Mouse (Mus musculus) gastrocnemius, postnatal 36 days (tissue): Measurements from ENCODE around the gene Arpp21. TPM values are rescaled to one million over a fixed set of nuclear protein-coding genes. Genes with fewer than 3 reads are reported as not detected.

Experiments used
- DNase-seq, 2 experiments: peaks; one replicate each; pipeline ENCODE4 v3.0.0; 2022
- intact Hi-C: fragments of 180-260 bp; cut with DNase I; formaldehyde crosslinking; loops from one replicate; pipeline ENCODE4 v1.15.1; 2025
- total RNA-seq, 2 experiments: library from RNA; stranded (reverse); gene quantifications; 2 replicates each; pipeline ENCODE4 v1.2.3; 2021

Gene Arpp21
- total RNA-seq, 2 experiments from 2014 or later = 11.6 to 24.5 TPM

DNA sequence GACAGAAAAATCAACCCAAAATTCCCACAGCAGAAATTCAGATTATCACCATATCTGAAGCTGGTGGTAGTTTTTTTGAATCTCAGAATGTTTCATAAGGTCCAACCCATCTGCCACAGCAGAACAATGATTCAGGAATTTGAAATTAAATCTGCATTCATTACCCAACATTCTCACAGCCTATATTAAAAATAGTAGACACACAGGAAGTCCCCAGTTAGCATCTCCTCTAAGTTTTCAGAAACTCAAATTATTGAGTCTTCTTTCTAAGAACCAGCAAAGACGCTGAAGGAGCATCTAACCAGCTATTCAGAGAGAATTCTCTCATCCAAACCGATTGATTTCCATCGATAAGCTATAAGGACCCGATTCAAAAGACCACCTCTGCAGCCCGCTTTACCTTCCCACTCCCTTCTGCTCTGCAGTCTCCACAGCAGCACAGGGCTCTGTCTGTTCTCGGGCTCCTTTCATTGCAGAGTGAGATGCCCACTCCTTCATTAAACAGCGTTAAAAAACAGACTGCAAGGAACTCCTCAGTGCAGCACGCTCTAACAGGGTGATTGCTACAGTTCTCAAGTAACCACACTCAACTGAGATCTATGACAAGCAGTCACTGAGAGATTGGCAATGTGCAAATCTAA, 3.7 kb downstream of the Arpp21 start:
- DNase-seq = no peak
- intact Hi-C loops = no loop called here

DNA sequence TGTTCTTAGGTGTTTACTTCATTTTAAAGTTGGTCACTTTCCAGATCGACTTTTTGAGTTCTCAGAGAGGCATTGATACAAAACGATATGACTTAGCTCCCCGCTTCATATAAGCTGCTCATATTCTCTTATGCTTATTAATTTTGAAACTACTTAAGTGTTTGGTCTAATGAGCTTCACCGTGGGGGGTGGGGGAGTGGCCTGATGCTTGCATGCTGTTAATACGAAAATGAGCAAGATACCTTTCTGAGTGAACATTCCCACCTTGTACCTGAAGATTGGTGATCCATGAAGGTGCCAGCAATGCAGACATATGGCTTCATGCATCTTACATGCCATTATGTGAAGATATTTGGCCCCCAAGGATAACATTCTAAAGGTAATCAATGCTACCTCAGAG, 4.4 kb downstream of the Arpp21 start:
- no peak for DNase-seq
- intact Hi-C loops = no loop called here

DNA sequence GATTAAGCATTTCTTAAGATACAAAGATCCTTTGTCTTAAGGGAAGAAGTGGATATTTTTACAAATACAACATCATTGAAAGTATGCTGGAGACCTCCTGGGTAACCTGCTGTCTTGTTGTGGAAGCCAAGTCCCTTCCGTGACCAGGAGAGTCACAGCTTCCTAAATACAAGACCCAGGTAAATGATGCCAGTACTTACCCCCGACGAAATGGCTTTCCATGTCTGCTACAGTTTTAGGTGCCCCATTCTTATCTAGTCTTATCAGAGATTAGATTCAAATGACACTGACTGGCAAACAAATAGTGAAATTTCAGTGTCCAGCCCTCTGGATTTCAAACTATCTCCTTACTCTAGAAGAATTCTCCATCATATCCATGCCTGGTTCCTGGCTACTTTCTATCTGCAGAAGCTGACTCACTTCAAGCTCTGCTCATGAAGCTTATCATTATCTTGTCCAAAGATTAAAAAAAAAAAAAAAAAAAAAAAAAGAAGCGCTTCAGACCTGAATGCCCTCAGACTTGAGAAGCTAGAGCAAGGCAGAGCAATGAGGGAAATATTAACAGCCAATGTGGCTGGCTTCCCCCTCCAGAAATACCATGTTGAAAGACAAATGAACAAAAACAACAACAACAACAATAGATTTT, 4.9 kb downstream of the Arpp21 start:
- no peak for DNase-seq

DNA sequence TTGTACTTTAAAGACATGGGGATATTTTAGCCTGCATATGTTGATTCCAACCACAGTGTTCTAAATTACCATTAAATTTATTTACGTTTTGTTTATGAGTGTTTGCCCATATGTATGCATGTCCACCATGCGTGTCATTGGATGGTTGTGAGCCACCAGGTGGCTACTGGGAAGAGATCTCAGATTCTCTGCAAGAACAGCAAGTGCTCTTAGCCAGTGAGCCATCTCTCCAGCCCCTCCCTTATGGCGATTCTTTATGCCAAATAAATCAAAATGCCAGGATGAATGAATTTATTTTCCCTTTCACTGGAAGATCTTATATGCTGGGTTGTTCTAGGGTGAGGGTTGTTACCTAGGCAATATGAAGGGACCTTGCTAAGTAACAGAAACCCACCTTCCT, 7.3 kb downstream of the Arpp21 start:
- intact Hi-C loops = no loop called here
- DNase-seq = no peak

More for the DNA sequence above, 4.9 kb downstream of the Arpp21 start:
- intact Hi-C loops = no loop called here

DNA sequence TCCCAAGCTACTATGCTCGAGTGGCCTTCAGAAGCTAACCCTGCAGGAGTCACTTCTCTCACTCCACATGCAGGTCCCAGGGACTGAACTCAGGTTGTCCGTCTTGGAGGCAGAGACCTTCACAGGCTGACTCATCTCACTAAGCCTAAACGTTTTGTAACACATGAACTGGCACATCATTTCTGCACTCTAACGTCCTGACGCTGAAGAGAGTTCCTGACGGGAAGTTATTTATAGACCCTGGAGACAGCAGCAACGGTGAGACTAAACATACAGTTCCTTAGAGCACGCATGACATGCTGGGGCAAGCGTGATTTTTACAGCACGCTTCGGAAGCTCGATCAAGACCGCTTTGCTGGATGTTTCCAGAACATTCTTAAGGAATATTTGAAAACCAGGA, 8.6 kb downstream of the Arpp21 start:
- intact Hi-C loops = no loop called here
- no peak for DNase-seq

DNA sequence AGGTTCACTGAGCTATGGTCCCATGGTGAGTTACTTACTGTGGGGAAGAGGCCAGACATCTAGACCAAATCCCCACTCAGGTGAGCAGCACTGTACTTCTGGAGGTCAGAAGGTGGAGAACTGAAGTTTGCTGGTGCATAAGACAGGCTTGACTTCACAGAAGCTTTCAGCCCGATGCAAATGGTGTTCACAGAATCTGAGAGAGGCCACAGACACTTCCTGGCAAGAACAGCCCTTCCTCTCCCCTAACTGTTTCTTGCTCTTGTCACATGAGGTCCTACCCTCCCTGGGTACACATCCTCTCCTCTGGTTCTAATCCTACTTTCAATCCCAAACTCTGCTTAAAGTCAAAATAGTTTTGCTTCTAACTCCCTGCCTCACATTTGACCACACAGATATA, 9.2 kb downstream of the Arpp21 start:
- DNase-seq = no peak
- intact Hi-C loops = no loop called here

DNA sequence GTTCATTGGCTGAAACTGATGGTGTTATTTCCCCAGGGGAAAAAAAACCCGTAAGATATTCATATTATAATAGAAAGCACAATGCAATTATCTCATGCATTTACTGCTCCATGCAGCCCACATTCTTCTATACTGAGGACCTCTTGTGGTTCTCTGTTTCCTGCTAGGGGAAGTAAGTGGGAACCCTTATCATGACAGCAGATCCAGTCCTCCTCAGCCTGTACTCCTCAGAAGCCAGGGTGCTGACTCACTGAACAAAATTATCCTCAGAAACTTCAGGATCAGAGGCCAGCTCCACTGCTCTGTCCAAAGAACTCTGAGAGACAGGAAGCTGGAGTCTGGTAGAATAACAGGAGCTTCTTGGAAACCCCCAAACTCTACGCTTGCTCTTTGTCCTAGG, 10.7 kb downstream of the Arpp21 start:
- intact Hi-C loops = no loop called here
- no peak for DNase-seq

DNA sequence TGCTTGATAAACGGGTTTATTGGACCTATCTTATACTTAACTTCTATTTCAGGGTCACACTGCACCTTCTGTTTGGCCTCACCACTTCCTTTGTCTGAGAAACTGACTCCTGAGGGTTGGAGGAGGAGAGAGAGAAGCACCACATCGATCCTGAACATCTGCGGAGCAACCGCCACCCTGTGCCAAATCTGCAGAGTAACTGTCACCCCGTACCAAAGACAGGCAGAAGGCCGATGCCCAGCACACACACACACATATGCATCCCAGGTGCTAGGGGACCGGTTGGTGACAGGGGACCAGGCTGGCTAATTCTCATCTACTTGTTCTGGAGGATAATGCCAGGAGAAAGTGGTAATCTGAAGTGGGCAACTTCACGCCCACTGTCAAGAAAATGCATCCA, 16.4 kb downstream of the Arpp21 start:
- intact Hi-C loops = no loop called here
- no peak for DNase-seq

DNA sequence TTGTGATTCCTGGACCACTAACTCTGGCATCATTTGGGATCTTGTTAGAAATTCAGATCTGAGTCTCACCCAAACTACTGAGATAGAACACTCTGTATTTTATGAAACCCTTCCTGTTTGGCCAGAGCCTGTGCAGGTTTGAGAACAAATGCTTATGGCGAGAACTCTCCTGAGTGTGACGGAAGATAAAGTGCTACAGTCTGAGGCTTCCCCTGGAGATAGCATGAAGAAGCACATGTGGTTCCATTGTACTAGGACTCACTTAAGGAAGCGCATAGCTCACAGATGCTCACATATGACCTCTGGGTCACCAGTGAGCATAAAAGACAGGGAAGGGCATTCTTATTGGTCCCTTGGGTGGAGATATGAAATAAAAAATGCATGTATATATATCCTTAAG, 17.5 kb downstream of the Arpp21 start:
- DNase-seq = no peak
- intact Hi-C loops = no loop called here

DNA sequence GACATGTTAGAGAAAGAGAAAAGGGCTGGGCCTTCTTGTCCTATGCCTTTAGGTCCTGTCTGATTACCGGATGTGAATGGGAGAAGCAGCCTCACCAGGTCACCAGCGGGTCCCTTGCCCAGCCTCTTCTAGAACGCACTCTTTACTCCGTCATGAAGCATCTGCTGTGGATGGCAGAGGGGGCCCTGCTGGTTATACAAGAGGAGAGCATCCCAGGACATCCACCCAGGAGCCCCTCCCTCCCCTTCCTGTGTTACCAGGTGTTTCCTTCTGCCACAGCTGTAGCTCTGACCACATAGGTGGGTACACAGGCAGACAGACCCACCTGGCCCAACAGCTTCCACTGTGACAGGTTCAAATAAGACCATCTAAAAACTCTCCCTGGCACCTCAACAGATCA, 18.6 kb downstream of the Arpp21 start:
- intact Hi-C loops = no loop called here

DNA sequence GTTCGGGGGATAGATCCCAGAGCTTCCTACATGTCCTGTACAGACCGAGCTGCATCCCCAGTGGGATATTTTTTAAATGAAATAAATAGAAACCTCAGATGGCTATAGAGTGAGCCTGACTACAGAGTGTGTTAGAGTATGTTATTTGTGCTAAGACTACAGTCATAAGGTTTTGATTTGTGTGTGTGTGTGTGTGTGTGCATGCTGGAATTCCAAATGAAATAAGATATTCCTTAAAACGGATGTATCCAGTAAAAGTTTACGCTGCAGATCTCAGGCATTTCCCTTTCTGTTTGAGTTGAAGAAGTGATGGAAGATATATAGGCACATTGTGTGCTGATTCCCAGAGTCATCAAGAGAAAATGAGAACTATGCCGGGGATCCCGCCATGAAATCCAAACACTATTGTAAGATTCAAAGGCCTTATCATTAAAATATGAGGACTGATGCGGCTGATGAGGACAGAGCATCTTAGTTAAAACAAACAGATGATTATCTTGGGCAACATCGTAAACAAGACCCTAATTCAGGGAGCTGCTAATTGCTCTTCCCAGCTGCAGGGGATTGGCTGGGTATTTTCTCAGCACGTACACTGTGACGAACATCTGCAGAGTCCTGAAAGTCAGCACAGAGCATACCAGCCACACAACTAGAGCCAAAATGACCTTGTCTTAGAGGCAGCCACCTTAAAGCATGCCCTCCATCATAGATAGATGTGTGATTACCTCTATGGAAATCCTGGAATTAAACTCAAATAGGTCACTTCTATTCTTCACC, 20.5 kb downstream of the Arpp21 start:
- intact Hi-C loops = no loop called here
- DNase-seq = no peak

More for the DNA sequence above, 18.6 kb downstream of the Arpp21 start:
- no peak for DNase-seq

DNA sequence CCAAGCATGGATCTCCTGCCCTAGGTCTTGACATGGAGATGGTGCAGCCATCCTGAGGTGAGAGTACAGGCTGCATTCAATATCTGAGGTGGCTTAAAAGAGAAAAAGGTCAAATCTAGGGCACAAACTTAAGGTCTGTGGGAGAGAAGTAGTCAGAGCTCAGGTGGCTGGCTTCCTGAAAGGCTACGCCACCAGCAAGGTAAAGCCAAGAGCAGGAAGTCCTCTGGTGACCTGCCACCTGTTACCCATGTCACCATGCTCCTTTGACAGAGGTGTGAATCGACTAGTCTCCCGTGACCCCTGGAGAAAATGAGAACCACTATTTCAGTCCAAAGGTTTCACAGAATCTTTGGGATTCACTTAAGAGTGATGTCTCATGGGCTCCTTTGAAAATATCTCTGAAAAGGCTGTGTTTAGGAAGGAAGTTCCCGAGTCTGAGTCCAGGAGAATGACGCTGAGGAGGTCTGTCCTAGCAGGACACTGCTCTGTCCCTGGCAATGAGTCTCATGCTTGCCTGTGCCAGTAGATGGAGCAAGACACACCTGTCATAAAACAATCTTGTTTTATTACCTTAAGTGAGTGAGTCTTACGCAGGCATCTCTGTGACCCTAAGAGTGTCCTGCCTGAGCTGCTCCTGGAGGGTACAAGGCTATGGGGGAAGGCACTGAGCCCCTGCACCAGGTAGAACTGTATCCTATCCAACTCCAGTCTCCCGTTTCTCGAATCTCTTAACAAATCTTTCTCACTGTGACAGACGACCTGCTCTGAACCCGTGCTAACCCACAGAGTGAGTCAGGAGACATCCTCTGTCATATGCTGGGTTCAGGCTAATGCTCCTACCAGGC, 22.1 kb downstream of the Arpp21 start:
- DNase-seq = peak in 1 of 2 experiments; percentile 26
- intact Hi-C loops = no loop called here

DNA sequence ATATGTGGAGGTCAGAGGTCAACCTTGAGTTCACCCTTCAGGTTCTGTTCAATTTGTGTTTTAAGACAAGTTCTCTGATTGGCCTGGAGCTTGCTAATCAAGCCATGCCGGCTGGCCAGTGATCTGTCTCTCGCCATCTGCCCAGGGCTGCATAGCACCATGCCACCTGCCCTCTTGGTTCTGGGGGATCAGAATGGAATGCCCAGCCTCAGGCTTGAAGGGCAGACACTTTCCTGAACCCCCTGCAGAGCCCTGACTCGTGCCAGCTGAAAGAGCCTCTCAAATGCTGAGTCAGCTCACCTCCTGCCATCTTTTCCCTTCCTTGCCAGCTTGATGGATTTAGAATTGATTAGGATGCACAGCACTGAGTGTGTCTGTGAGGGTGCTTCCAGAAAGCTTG, 25.9 kb downstream of the Arpp21 start:
- no peak for DNase-seq
- intact Hi-C loops = no loop called here

DNA sequence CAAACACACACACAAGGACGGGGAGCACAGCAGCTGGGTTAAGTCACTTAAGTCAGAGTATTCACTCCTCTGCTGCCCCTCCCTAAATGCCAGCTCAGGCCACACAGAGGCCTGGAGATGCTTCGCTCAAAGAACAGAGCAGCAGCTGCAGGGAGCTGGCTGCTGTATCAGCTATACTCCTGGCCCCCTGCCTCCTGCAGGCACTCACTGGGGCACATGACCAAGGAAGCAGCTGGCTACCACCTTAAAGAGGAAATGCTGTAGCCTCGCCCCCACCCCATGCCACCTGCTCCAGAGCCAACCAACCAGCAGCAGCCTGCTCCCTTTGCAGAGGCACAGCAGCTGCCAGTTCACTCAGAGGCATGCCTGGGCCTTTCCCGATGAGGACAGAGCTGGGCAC, 28.0 kb downstream of the Arpp21 start:
- DNase-seq = peak; percentile 33 to 55
- intact Hi-C loops = no loop called here

DNA sequence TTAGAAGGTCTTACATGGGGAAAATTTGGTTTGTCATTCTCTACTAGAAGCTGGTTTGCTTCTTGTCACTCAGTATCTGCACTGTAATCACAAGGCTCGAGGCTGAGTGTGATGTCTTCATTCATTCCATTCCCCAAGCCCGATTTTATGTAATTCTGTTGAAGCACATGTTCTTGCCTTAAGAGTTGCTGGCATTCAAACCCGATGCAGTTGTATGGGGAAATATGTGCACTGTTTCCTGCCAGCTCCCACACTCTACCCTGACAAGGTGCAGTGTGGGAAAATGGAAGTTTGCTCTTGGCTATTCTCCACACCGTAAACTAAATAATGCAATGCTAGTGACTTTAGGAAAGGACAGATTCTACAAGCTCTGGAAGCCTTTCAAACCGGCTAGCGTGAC, 37.4 kb downstream of the Arpp21 start:
- no peak for DNase-seq
- intact Hi-C loops = no loop called here

DNA sequence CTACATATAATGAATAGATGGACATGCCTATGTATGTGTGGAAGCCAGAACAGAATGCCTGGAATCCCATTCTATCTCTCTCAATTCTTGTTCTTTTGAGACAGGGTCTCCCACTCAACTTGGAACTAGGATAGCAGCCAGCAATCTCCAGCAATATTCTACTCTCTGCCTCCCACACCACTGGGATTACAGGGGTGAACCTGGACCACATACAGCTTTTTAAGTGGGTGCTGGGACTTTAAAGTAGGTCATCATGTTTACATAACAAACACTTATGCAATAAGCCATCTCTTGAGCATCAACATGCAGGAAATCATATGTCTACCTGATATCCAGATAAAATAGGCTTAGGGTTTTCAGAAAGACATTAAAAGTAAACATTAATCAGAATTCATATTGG, 41.7 kb downstream of the Arpp21 start:
- no peak for DNase-seq
- intact Hi-C loops = no loop called here

DNA sequence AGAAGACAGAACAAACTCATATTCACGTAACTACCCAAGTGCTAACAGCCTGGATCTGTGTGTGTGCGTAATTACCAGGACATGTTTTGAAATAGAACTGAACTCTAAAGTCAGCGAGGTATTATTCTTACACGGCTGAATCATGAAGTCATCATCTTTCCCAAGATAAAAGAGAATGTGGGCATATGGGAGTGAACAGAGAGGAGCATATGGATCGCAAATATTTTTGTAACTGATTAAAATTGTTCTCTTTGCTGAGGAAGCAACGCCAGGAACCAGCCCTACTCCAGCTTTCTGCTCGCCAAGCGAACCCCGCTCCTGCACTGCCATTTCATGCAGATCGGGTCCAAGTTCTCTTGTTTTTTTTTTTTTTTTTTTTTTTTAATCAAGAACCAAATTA, 46.3 kb downstream of the Arpp21 start:
- DNase-seq = no peak
- intact Hi-C loops = no loop called here

DNA sequence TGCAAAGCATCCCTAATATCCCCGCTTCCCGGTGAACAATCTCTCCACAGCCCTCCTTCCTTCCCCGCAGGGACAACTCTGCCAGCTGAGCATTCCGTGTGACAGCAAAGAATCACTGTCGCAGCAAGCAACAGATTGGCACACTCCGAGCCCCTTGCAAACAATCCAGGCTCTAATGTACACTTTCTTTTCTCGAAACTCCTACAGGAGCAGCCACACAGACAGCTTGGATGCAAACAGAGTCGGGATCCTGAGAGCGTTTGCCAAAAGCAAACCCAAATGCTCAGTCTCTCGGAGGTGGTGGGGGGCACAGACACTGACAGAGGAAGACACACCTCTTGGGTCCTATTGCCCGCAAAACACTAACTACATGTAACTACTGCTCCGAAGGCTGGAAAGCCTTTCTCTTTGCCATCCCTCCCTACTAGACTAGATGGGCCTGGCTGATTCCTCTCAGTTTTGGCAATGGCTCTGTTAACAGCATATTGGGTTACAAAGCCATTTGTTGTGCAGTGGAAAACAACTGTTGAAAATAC, 47.3 kb downstream of the Arpp21 start:
- intact Hi-C loops = no loop called here
- no peak for DNase-seq

DNA sequence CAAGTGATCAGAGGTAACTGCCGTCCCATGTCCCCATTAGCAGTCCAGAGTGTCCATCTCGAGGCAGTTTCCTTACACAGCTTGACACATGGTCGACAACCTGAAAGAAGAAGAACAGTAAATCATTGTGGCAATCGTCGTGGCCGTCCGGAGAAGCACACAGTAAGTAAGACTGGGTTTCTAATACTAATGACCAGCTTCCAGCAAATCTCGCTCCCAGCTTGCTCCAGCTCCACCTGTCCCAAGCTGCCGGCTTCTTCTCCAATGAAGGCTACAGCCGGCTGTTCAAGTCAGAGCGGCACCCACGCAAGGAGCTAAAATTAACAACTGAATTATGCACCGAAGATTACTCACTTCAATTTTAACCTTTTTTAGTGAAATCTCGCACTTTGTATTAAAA, 48.1 kb downstream of the Arpp21 start:
- intact Hi-C loops = no loop called here

More for the DNA sequence above, 48.1 kb downstream of the Arpp21 start:
- no peak for DNase-seq
